Mouse (Mus musculus) olfactory bulb, adult 2 months (tissue): Measurements from ENCODE around the gene Frmd6.

Experiments used
- CTCF ChIP-seq: fragments of 200-500 bp; IDR thresholded peaks from 2 replicates; pipeline ENCODE4 v1.5.1; 2012; ENCODE audit warnings: low read depth, mild to moderate bottlenecking, low read length, moderate library complexity; ENCODE audit not compliant: insufficient read depth
- POLR2A ChIP-seq: fragments of 200-500 bp; IDR thresholded peaks from 2 replicates; pipeline ENCODE4 v1.6.1; 2012; ENCODE audit warnings: mild to moderate bottlenecking, low read depth, low read length, moderate library complexity; ENCODE audit not compliant: insufficient read depth

DNA sequence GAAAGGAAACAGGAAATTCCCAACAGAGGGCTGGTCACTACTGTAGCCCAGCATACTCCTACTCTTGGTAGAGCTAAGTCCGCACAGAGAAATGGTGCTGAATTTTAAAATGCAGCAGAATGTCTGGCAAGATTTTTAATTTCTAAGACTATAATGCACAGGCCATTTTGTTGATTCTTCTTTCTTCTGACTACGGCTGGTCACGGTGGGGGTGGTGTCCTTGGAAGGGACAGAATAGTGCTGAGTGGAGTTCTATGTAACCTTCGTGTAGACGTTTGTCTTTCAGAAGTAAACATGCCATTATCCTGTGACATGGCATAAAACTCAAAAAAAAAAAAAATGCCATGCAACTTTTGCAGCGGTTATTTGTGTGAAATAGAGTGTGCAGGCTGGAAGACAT is 32.0 kb upstream of the Frmd6 start:
- TF ChIP-seq POLR2A (no peak), CTCF (no peak)
